Mouse (Mus musculus): ENCODE measurements around the gene Unc93b1. TPM values are rescaled to one million over a fixed set of nuclear protein-coding genes. Genes with fewer than 3 reads are reported as not detected.
A peak's percentile ranks its signal among the peaks of the same experiment; 100 is the strongest.
"Not testable (repeated sequence)": the region's sequence is repeated elsewhere in the genome, so short reads cannot be mapped to it uniquely, and the experiment has no call there.

Unc93b1 gene
- polyA plus RNA-seq, 1 experiment from 2014 or later: 14.3 TPM

DNA sequence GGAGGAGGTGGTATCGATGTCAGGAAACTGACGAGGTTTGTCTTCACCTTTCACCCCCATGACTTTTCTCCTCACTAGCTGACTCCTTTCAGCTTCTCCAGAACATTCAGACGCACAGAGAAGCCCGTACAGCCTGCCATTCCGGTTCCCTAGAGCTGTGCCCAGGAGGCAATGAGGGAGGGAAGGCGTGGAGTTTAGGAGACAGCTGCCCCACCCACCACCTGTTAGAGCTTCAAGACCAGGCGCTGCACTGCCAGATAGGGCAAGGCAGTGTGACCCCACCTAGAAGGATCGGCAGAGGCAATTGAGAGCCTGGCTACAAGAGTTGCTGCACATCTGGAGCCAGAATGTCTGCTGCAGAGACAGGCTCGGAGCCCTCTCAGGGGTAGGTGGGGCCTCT, 37.2 kb downstream of the Unc93b1 start, which contains the start of gene Aldh3b2:
Aldh3b2 (plus strand) TSS at position 100 of the 400 bp plus-strand sequence.
- Histone ChIP-seq H3K4me1 (peaks cover 25% of the 10 kb centered on the region), H3K9me3 (replicated peaks) (no peaks in the 10 kb centered on the region), H3K27me3 (replicated peaks) (peaks cover 28% of the 10 kb centered on the region), H3K4me3 (no peak within 1 kb of the TSS), H3K36me3 (no peaks in the 10 kb centered on the region), H3K9ac (0 out of 2 replicates have a peak within 1 kb of the TSS, but pooled peaks have one; percentile 22), H3K27ac (no peak within 1 kb of the TSS), H3K4me2 (peak within 1 kb of the TSS; percentile 32)
- ATAC-seq: peak; percentile 86
- 31% methylated on average over 9 of the region's 9 CpGs for WGBS (ENCODE audit: insufficient replicate concordance)

DNA sequence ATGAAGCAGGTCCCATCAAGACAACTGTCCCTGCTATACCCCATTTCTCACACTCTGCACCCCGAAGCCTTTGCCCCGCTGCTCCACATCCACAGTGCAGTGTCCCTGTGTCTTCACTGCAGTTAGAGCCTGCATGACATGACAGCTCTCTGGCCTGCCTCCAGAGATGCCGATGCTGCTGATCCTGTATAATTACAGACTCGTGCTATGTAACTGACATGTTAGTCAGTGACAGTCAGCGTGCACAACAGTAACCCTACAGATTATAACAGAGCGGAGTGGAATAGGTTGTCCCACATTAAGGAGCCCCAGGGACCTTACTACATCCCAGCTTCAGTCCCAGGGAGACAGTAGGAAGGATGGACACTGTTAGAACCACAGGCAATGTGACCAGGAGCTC, 39.6 kb downstream of the Unc93b1 start:
- not testable (repeated sequence) for H3K27ac ChIP-seq; H3K4me2 ChIP-seq; H3K9ac ChIP-seq; H3K36me3 ChIP-seq; H3K4me3 ChIP-seq; H3K9me3 ChIP-seq (replicated peaks); ATAC-seq
- H3K4me1 ChIP-seq: peaks cover 22% of the 10 kb centered on the region
- 75% methylated on average over 6 of the region's 6 CpGs for WGBS (ENCODE audit: insufficient replicate concordance)
- peaks cover 18% of the 10 kb centered on the region for H3K27me3 ChIP-seq (replicated peaks)

DNA sequence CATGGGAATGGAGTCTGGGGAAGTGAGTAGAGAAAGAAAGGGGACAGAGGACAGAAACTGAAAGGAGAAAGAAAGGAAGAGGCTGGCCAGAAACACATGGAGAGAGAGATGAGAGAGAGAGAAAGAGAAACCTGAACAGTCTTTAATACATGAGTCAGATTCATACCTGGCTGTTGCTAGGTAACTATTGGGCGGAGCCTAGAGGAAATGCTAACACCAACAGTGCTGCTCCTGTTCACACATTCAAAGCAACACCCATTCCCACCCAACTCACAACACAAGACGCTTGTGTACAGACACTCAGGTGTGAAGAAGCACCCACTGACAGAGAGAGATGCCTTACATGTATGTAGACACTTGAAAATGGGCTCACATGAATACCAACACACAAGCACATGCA, 40.9 kb downstream of the Unc93b1 start:
- H3K36me3 ChIP-seq: no peaks in the 10 kb centered on the region
- H3K27ac ChIP-seq: no peak overlapping the region

DNA sequence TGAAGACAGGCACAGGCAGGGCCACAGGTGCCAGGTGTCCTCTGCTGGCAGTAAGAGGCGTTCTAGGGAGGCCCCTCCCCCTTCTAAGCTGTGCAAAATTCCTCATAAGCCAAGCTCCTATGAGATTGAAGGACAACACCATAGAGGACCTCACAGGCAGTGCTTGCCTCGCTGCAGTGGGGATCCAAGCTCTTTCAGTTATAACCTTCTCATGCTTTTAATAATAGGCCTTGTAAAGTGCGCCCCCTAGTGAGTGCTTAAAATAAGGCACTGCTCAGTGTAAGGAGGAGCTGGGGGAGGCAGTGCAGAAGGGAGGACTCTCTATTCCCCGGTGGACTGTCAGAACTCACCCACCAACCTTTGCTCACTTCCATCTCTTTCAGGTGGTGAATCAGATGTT, 45.3 kb downstream of the Unc93b1 start:
- H3K36me3 ChIP-seq: no peaks in the 10 kb centered on the region
- peak; percentile 58 for ATAC-seq
- 15% methylated on average over 4 of the region's 4 CpGs for WGBS (ENCODE audit: insufficient replicate concordance)
- peaks cover 11% of the 10 kb centered on the region; the same call in 1 of the 2 replicates for H3K27me3 ChIP-seq (replicated peaks)
- H3K9me3 ChIP-seq (replicated peaks): no peaks in the 10 kb centered on the region
- peaks cover 11% of the 10 kb centered on the region for H3K4me1 ChIP-seq
- H3K27ac ChIP-seq: no peak overlapping the region
- no peak overlapping the region for H3K4me3 ChIP-seq
- no peak overlapping the region for H3K4me2 ChIP-seq
- no peak overlapping the region for H3K9ac ChIP-seq

More for the DNA sequence above, 40.9 kb downstream of the Unc93b1 start:
- H3K4me1 ChIP-seq: peaks cover 25% of the 10 kb centered on the region
- H3K9me3 ChIP-seq (replicated peaks): no peaks in the 10 kb centered on the region
- no peak overlapping the region for H3K4me2 ChIP-seq
- no peak overlapping the region for H3K9ac ChIP-seq
- H3K27me3 ChIP-seq (replicated peaks): peaks cover 11% of the 10 kb centered on the region; the same call in 1 of the 2 replicates
- 57% methylated on average over 2 of the region's 2 CpGs for WGBS (ENCODE audit: insufficient replicate concordance)
- ATAC-seq: no peak
- no peak overlapping the region for H3K4me3 ChIP-seq

DNA sequence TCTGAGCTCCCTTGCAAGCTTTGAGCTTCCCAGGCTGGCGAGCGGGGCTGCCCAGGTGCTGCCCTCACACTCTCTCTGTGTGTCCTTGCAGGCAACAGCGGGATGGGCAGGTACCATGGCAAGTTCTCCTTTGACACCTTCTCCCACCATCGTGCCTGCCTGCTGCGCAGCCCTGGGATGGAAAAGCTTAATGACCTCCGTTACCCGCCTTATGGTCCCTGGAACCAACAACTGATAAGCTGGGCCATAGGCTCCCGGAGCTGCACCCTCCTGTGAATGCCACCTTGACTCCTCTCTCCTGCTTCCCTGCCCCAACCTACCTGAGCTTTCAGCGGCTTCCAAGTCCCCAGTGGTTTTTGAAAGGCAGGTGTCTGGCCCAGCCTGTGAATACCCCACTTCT, 45.9 kb downstream of the Unc93b1 start:
- H3K4me1 ChIP-seq: peaks cover 18% of the 10 kb centered on the region
- no peak for ATAC-seq
- H3K4me3 ChIP-seq: no peak overlapping the region
- peaks cover 7% of the 10 kb centered on the region; the same call in 1 of the 2 replicates for H3K27me3 ChIP-seq (replicated peaks)
- 60% methylated on average over 9 of the region's 9 CpGs for WGBS (ENCODE audit: insufficient replicate concordance)
- no peak overlapping the region for H3K4me2 ChIP-seq
- no peaks in the 10 kb centered on the region for H3K9me3 ChIP-seq (replicated peaks)
- H3K27ac ChIP-seq: no peak overlapping the region
- no peak overlapping the region for H3K9ac ChIP-seq
- no peaks in the 10 kb centered on the region for H3K36me3 ChIP-seq

DNA sequence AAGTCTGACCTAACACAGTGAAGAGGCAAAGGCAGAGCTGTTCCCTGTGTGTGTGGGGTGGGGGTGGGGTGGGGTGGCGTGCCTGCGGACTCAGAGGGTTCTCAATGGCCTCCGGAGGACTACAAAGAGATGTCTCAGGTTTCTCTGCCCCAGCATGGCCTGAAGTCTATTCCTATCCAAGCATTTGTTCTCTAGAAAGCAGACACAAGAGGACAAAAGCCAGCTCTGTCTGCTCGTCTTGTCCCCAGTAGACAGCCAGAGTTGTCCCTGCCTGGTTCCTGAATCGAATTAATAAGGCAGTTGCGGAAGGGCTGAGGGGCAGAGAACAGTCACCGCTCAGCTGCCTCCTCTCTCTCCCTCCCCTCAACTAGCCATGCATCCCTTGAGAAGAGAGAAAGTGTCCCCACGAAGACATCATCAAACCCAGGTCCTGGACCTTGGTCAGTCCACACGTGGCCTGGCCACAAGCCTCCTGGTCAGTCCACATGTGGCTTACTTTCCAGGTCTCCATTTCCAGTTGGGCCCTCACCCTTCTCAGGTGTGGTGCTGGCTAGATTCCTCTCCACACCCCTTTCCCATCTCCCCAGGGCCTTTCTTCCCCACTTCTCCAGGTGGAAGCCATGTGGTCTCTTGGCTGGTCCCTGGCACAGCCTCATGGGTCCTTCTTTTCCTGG, 48.7 kb downstream of the Unc93b1 start:
- Histone ChIP-seq H3K27me3 (replicated peaks) (no peaks in the 10 kb centered on the region; the same call in 1 of the 2 replicates), H3K4me3 (no peak overlapping the region), H3K4me1 (peaks cover 30% of the 10 kb centered on the region), H3K9me3 (replicated peaks) (no peaks in the 10 kb centered on the region), H3K27ac (no peak overlapping the region), H3K4me2 (no peak overlapping the region), H3K36me3 (peaks cover 2% of the 10 kb centered on the region; the same call in 1 of the 2 replicates), H3K9ac (no peak overlapping the region)
- 59% methylated on average over 9 of the region's 9 CpGs for WGBS (ENCODE audit: insufficient replicate concordance)
- no peak for ATAC-seq

DNA sequence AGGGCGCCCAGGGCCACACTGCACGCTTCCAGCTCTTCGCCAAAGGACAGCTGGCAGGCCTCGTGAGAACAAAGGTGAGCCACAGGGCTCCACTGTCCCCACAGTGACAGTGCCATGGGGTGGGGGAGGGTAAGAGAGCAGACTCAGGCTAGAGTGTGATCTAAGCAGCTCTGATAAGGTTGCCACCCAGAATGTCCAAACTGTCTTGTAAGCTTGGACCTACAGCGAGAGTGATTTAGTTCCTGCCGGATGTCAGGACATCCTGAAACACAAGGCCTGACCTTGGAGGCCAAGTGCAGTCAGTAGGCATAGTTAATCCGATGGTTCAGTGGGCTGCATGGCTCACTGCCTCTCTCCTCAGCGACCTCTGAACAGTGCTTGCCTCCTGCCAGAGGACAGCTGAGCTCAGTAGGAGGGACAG, 50.3 kb downstream of the Unc93b1 start:
- Histone ChIP-seq H3K27me3 (replicated peaks) (no peaks in the 10 kb centered on the region; the same call in 1 of the 2 replicates), H3K4me3 (no peak overlapping the region), H3K9ac (no peak overlapping the region), H3K27ac (peak overlapping the region; percentile 49), H3K9me3 (replicated peaks) (no peaks in the 10 kb centered on the region), H3K4me1 (peaks cover 28% of the 10 kb centered on the region), H3K4me2 (no peak overlapping the region; the same call in 1 of the 2 replicates), H3K36me3 (peaks cover 5% of the 10 kb centered on the region; the same call in 1 of the 2 replicates)
- ATAC-seq: peak; percentile 33
- WGBS (ENCODE audit: insufficient replicate concordance): 32% methylated on average over 8 of the region's 8 CpGs

DNA sequence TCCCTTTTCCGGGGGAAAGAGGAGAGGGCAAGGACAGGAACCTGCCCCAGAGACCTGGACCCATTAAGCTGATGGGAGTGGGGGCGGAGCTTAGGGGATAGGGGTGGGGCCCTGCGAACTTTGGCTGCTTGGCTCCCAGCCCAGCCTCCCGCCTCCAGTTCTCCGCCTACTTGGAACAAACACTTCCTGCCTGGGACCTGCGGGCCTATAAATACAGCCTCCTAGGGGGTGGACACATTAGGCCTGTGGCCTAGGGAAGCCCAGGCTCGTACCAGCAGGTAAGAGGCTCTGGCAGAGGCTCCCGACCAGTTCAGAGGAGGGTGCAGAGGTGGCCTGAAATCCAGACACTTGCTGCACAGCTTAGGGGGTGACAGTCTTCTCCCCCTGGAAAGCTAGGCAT, 51.3 kb downstream of the Unc93b1 start, which contains the start of gene Acy3:
Acy3 (plus strand) TSS at position 237 of the 400 bp plus-strand sequence.
- Histone ChIP-seq H3K4me1 (peaks cover 27% of the 10 kb centered on the region), H3K4me3 (no peak within 1 kb of the TSS)
- peak; percentile 62 for ATAC-seq

DNA sequence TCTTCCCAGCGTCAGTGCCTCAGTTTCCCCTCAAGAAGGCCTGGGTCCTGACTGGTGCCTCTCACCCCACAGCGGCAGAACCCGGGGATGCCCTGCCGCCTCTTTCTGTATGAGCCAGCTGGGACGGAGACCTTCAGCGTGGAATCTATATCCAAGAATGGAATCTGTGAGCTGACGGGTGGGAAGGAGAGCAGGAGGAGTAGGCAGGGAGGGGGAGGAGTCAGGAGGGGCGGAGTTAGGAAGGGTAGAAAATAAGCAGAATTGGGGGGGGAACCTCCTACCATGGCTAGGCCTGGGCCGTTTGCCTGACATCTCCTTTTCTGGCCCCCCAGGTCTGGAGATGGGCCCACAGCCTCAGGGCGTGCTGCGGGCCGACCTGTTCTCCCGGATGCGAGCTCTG, 53.1 kb downstream of the Unc93b1 start:
- peaks cover 15% of the 10 kb centered on the region for H3K27me3 ChIP-seq (replicated peaks)
- no peak overlapping the region for H3K27ac ChIP-seq
- WGBS (ENCODE audit: insufficient replicate concordance): 85% methylated on average over 14 of the region's 14 CpGs
- no peak overlapping the region for H3K4me3 ChIP-seq
- no peak for ATAC-seq
- peaks cover 33% of the 10 kb centered on the region for H3K4me1 ChIP-seq
- no peak overlapping the region for H3K4me2 ChIP-seq
- peaks cover 5% of the 10 kb centered on the region; the same call in 1 of the 2 replicates for H3K36me3 ChIP-seq
- H3K9me3 ChIP-seq (replicated peaks): no peaks in the 10 kb centered on the region
- H3K9ac ChIP-seq: no peak overlapping the region

More for the DNA sequence above, 51.3 kb downstream of the Unc93b1 start, which contains the start of gene Acy3:
- peak within 1 kb of the TSS; percentile 21 for H3K4me2 ChIP-seq
- H3K9ac ChIP-seq: 0 out of 2 replicates have a peak within 1 kb of the TSS, but pooled peaks have one; percentile 2
- 18% methylated on average over 8 of the region's 8 CpGs for WGBS (ENCODE audit: insufficient replicate concordance)
- H3K36me3 ChIP-seq: peaks cover 5% of the 10 kb centered on the region; the same call in 1 of the 2 replicates
- H3K9me3 ChIP-seq (replicated peaks): no peaks in the 10 kb centered on the region
- H3K27me3 ChIP-seq (replicated peaks): no peaks in the 10 kb centered on the region
- peak within 1 kb of the TSS; percentile 49 for H3K27ac ChIP-seq

DNA sequence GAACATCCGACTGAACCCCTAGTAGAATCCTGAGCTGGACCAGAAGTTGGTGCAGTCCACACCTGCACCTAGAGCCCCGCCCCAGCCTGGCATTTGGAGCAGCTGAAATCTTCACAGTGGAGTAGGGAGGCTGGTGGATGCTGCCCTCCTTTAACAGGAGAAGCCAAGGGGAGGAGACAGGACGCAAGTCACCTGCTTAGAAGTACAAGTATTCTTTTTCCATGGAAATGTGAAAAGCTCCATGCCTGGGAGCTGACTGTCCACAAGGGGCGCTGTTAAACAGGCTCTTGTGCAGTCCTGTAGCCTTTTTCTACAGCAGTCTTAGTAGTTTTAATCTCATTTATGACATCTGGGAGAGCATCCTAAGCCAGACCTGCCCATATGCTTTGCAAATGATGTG, 53.8 kb downstream of the Unc93b1 start:
- Histone ChIP-seq H3K36me3 (peaks cover 5% of the 10 kb centered on the region; the same call in 1 of the 2 replicates), H3K4me1 (peaks cover 33% of the 10 kb centered on the region), H3K9me3 (replicated peaks) (no peaks in the 10 kb centered on the region), H3K4me3 (no peak overlapping the region), H3K27me3 (replicated peaks) (peaks cover 19% of the 10 kb centered on the region), H3K27ac (no peak overlapping the region), H3K9ac (no peak overlapping the region), H3K4me2 (no peak overlapping the region)
- ATAC-seq: no peak
- 84% methylated on average over 4 of the region's 4 CpGs for WGBS (ENCODE audit: insufficient replicate concordance)

DNA sequence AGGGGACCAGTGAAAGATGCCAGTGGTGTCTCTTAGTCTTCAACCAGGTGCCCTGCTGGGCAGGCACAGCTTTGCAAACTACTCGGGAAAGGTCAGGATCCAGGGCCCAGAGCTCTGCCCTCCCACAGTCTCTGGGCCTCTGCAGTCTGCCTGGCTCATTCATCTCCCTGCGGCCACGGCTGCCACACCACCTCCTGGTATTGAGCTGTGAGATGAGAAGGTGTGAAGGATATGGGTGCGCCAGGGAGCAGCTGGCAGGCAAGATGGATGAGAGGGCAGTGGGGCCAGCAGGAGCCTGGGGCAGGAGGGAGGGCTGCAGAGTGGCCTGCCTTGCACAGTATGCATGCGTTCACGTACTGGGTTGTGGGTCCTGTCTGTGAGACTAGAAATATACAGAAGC, 55.8 kb downstream of the Unc93b1 start:
- WGBS (ENCODE audit: insufficient replicate concordance): 55% methylated on average over 6 of the region's 6 CpGs
- no peak for ATAC-seq

DNA sequence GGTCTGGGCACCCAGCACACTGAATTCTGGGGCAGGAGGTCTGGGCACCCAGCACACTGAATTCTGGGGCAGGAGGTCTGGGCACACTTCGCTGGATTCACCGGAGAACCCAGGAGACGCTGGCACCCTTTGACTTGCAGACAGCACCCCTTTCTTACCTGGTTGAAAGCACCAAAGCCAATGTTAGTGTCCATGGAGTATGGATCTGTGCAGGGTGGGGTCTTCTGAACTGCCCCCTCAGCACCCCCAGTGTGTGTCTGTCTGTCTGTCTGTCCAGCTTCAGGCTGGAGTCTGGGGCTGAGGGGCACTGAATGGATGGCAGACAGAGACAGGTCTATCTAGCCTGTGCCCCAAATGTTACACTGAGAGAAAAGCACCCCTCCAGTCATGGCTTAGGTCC, 56.6 kb downstream of the Unc93b1 start:
- H3K9me3 ChIP-seq (replicated peaks): no peaks in the 10 kb centered on the region
- no peak overlapping the region for H3K9ac ChIP-seq
- no peak overlapping the region for H3K4me3 ChIP-seq
- WGBS (ENCODE audit: insufficient replicate concordance): 86% methylated on average over 3 of the region's 3 CpGs
- H3K4me2 ChIP-seq: no peak overlapping the region
- H3K36me3 ChIP-seq: peaks cover 5% of the 10 kb centered on the region; the same call in 1 of the 2 replicates
- no peak overlapping the region for H3K27ac ChIP-seq
- peaks cover 28% of the 10 kb centered on the region for H3K27me3 ChIP-seq (replicated peaks)
- ATAC-seq: no peak
- peaks cover 15% of the 10 kb centered on the region for H3K4me1 ChIP-seq

More for the DNA sequence above, 55.8 kb downstream of the Unc93b1 start:
- H3K27me3 ChIP-seq (replicated peaks): peaks cover 24% of the 10 kb centered on the region
- H3K27ac ChIP-seq: no peak overlapping the region
- H3K9ac ChIP-seq: no peak overlapping the region
- no peak overlapping the region for H3K4me2 ChIP-seq
- peaks cover 5% of the 10 kb centered on the region; the same call in 1 of the 2 replicates for H3K36me3 ChIP-seq
- no peak overlapping the region for H3K4me3 ChIP-seq
- H3K4me1 ChIP-seq: peaks cover 23% of the 10 kb centered on the region
- H3K9me3 ChIP-seq (replicated peaks): no peaks in the 10 kb centered on the region
